Comparison of ENCODE assay signal across 18 mouse cellular contexts in genomic region chr12:117092345-117093107, GRCm38 (mm10).
"Had no signal": no experiment of that assay in that cellular context is flagged by ENCODE, and none has a peak within 500 bp of the region (broad histone marks: within the 10 kb centered on the region; RNA-seq: fewer than 3 reads in every experiment).

No protein-coding gene starts in this region.

- H3K4me1 ChIP-seq: lung, embryonic 15.5 days; midbrain, embryonic 13.5 days; midbrain, embryonic 15.5 days; neural tube, embryonic 12.5 days had no signal

- H3K9ac ChIP-seq: liver, postnatal 0 days; lung, embryonic 15.5 days; midbrain, embryonic 13.5 days; midbrain, embryonic 15.5 days; neural tube, embryonic 12.5 days had no signal

- H3K4me2 ChIP-seq: lung, embryonic 15.5 days; midbrain, embryonic 11.5 days; midbrain, embryonic 13.5 days; midbrain, embryonic 15.5 days; neural tube, embryonic 12.5 days had no signal

- ATAC-seq: liver, postnatal 0 days; lung, postnatal 0 days; midbrain, embryonic 13.5 days; midbrain, embryonic 15.5 days had no signal

- H3K9me3 ChIP-seq: lung, embryonic 15.5 days; midbrain, embryonic 13.5 days; midbrain, embryonic 15.5 days; neural tube, embryonic 12.5 days had no signal

- H3K27ac ChIP-seq: lung, embryonic 15.5 days; macrophage; midbrain, embryonic 13.5 days; midbrain, embryonic 15.5 days; neural tube, embryonic 12.5 days had no signal

- H3K36me3 ChIP-seq: lung, embryonic 15.5 days; midbrain, embryonic 13.5 days; midbrain, embryonic 15.5 days; neural tube, embryonic 12.5 days had no signal

- H3K27me3 ChIP-seq: lung, embryonic 15.5 days; midbrain, embryonic 13.5 days; midbrain, embryonic 15.5 days had no signal

- DNase-seq: liver, postnatal 0 days; lung, adult 2 months; lung, postnatal 14 days; lung, postnatal 36 days; right cerebral cortex, adult 18-20 months; right cerebral cortex, postnatal 25 days; right cerebral cortex, postnatal 4 days; spleen, adult 18-20 months; thymus, adult 18-20 months; thymus, postnatal 14 days; thymus, postnatal 36 days had no signal

- H3K4me3 ChIP-seq: lung, embryonic 15.5 days; midbrain, embryonic 13.5 days; midbrain, embryonic 15.5 days; neural tube, embryonic 12.5 days had no signal
